Mouse (Mus musculus): Measurements from ENCODE around the gene Lrrc8c.
A peak's percentile ranks its signal among the peaks of the same experiment; 100 is the strongest.
"Not testable (repeated sequence)": the region's sequence is repeated elsewhere in the genome, so short reads cannot be mapped to it uniquely, and the experiment has no call there.

Lrrc8c gene

GRCm38 (mm10) chr5:105638266-105638665, 119.1 kb downstream of the Lrrc8c start:
- DNase-seq (ENCODE audit: low spot score in 2 of 2): not testable (repeated sequence)

- DNase-seq (ENCODE audit: low spot score in 2 of 2): no peak
Observed at GRCm38 (mm10) chr5:105638916-105639315, 119.7 kb downstream of the Lrrc8c start.

DNA sequence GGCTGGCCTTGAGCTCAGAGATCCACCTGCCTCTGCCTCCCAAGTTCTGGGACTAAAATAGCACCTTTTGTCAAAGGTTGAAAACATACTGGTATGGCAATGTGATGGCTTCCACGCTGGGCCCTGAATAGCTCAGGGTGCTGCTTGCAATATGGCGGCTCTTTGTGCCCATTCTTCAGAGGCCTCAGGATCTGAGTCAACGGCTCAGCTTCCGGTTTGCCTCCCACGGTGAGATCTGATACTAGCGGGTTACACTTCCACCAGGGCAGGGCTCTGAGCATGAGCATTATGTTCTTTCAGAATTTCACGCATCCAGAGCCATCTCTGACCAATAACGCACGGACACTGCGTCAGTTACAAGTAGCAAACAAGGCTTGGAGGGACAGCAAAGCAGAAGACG, 120.2 kb downstream of the Lrrc8c start:
- DNase-seq (ENCODE audit: low spot score in 2 of 2): no peak

GRCm38 (mm10) chr5:105642517-105642916, 123.3 kb downstream of the Lrrc8c start:
- DNase-seq (ENCODE audit: low spot score in 2 of 2): no peak

GRCm38 (mm10) chr5:105643276-105643675, 124.1 kb downstream of the Lrrc8c start:
- no peak for DNase-seq (ENCODE audit: low spot score in 2 of 2)

DNA sequence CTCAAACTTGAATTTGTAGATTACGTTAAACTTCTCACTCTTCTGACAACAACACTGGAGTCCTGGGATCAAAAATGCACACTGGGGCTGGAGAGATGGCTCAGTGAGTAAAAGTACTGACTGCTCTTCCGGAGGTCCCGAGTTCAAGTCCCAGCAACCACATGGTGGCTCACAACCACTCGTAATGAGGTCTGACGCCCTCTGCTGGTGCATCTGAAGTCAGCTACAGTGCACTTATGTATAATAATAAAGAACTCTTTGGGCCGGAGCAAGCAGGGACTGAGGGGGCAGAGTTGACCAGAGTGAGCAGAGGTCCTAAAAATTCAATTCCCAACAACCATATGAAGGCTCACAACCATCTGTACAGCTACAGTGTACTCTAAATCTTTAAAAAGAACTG, 125.0 kb downstream of the Lrrc8c start:
- DNase-seq (ENCODE audit: low spot score in 2 of 2): no peak

GRCm38 (mm10) chr5:105647094-105647493, 127.9 kb downstream of the Lrrc8c start:
- DNase-seq (ENCODE audit: low spot score in 2 of 2): no peak

GRCm38 (mm10) chr5:105648648-105649287, 129.6 kb downstream of the Lrrc8c start:
- no peak for DNase-seq (ENCODE audit: low spot score in 2 of 2)

GRCm38 (mm10) chr5:105649514-105650001, 130.4 kb downstream of the Lrrc8c start:
- no peak for DNase-seq (ENCODE audit: low spot score in 2 of 2)

DNA sequence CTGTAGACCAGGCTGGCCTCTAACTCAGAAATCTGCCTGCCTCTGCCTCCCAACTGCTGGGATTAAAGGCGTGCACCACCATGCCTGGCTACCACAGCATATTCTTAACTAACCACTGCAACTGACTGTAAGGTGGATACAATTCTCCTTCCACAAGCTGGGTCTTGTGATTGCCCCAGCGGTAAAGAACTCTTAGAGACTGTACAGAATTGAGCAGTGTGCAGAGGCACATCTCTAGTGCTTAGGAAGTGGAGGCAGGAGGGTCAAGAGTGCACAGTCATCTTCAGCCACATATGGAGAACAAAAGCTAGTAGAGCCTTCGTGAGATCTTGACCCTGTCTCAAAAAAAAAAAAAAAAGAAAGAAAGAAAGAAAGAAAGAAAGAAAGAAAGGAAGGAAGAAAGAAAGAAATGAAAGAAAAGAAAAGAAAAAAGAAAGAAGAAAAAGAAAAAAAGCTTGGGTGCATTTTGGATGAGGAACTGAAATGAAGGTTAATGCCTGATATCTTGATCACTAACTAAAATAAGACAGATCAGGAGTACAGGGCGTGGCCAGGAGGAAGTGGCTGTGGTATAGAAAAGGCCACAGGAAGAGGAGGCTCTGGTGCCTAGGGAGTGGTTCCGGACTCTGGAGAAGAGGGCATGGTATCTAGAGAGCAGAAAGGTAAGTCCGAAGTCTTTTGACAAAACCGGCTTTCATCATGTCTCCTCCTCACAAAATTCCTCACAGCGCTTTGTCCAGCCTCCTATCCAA, 131.7 kb downstream of the Lrrc8c start:
- no peak for DNase-seq (ENCODE audit: low spot score in 2 of 2)

DNA sequence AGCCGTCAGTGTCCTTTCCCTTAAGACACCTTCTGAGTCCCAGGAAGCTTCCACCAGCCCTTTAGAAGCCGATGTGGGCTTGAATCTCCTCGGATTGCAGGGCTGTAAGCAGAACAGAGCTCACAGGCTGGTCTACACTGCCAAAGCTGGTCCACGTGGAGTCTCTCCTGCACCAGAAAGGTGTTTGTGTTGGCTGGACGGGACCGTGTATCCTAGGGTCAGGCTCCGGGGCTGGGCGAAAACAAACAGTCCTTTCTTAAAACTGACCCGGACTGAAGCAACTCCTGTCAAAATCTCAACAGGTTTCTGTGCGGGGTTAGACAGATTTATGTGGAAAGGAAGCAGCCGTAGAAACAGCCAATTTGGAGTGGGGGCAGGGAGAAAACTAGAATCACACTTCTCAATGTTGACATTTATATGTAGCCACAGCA, 132.4 kb downstream of the Lrrc8c start:
- no peak for DNase-seq (ENCODE audit: low spot score in 2 of 2)

DNA sequence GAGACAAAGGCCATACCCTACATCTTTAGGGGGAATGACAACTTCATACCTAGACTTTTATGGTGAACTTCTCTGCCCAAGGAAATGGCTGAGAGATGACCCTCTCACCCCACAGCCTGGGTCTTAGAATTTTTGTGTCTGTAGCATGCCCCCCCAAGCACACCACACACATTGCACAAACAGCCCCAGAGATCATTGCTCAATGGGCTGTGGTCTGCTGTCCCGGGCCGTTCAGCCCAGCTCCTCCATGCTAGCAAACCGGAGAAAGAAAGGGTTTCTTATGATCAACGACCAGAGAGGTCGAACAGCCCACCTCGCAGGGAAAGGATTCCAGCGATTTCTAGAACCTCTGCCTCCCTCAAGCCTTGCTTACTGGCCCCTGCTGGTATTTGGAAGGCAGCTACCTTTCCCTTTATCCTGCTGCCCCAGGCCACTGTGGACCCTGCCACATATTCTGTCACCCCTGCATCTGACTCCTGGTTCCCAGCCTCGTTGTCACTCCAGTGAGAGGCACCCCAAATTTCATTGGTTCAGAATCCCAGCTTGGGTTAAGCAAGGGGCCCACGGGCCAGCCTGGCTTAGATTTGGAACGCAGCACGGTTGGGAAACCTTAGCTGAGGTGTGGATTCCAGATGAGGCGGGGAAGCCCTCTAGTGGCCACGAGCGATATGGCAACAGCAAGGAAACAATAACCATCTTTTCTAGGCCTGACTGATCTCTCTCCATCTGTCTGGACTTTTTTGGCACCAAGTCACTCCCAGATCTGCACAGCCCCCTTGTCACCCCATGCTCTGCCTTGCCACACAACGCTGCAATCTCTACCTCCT, 135.3 kb downstream of the Lrrc8c start:
- peak; percentile 63 to 84 for DNase-seq (ENCODE audit: low spot score in 2 of 2)

- DNase-seq (ENCODE audit: low spot score in 2 of 2): no peak
Observed at GRCm38 (mm10) chr5:105655100-105655734, 136.0 kb downstream of the Lrrc8c start.

- DNase-seq (ENCODE audit: low spot score in 2 of 2): no peak
Observed at GRCm38 (mm10) chr5:105661894-105662293, 142.7 kb downstream of the Lrrc8c start.

Measured in urinary bladder, postnatal 4 days (tissue).